Mouse (Mus musculus) CD4-positive helper T cell, adult 2 months (primary cell): ENCODE results near the gene Dnajc17.

Experiments
- DNase-seq: peaks from one replicate; pipeline ENCODE4 v3.0.0-alpha.2; 2012; ENCODE audit warnings: low read depth, missing footprints, low spot score

The Dnajc17 gene

GRCm38 (mm10) chr2:119163135-119163534, 45.5 kb downstream of the Dnajc17 start:
- DNase-seq, result no peak

- no peak for DNase-seq
Observed at GRCm38 (mm10) chr2:119161247-119161646, 47.3 kb downstream of the Dnajc17 start.

GRCm38 (mm10) chr2:119157836-119158235, 50.8 kb downstream of the Dnajc17 start:
- DNase-seq, result no peak

- DNase-seq, result peak; percentile 95
Observed at GRCm38 (mm10) chr2:119156681-119157572, 51.7 kb downstream of the Dnajc17 start, which contains the start of gene Rmdn3. Gene Rmdn3 (minus strand): TSS chr2:119157034.

- peak; percentile 24 for DNase-seq
Observed at GRCm38 (mm10) chr2:119156081-119156680, 52.4 kb downstream of the Dnajc17 start.

- DNase-seq, result no peak
Observed at GRCm38 (mm10) chr2:119155388-119155787, 53.2 kb downstream of the Dnajc17 start.

GRCm38 (mm10) chr2:119154683-119155082, 53.9 kb downstream of the Dnajc17 start:
- DNase-seq, result no peak

- DNase-seq, result no peak
Observed at GRCm38 (mm10) chr2:119152255-119152654, 56.3 kb downstream of the Dnajc17 start.

- DNase-seq, result no peak
Observed at GRCm38 (mm10) chr2:119147775-119148174, 60.8 kb downstream of the Dnajc17 start.

GRCm38 (mm10) chr2:119147160-119147678, 61.4 kb downstream of the Dnajc17 start:
- no peak for DNase-seq

GRCm38 (mm10) chr2:119146435-119146834, 62.2 kb downstream of the Dnajc17 start:
- no peak for DNase-seq

GRCm38 (mm10) chr2:119145199-119145598, 63.4 kb downstream of the Dnajc17 start:
- no peak for DNase-seq

GRCm38 (mm10) chr2:119136346-119136898, 72.2 kb downstream of the Dnajc17 start:
- no peak for DNase-seq
